Mouse (Mus musculus) myocyte (in vitro differentiated cells): ENCODE data around the gene Gm17660.

Experiments
- CEBPB ChIP-seq: IDR thresholded peaks from 2 replicates; pipeline ENCODE4 v1.6.1; 2011; ENCODE audit warnings: mild to moderate bottlenecking, moderate library complexity; ENCODE audit not compliant: poor library complexity, insufficient read depth, severe bottlenecking
- MAX ChIP-seq: IDR thresholded peaks from one replicate; pipeline ENCODE4 v1.6.1; 2011; ENCODE audit warnings: low read depth, mild to moderate bottlenecking, control low read depth
- MYOD1 ChIP-seq, 3 experiments: IDR thresholded peaks; one replicate each; pipeline ENCODE4 v1.6.1; 2011; ENCODE audit warnings: control low read depth in 2 of 3, low read depth in 2 of 3, mild to moderate bottlenecking in 2 of 3, moderate library complexity in 1 of 3; ENCODE audit not compliant: insufficient read length in 2 of 3, control insufficient read depth in 1 of 3
- MYOG ChIP-seq, 3 experiments: IDR thresholded peaks; one replicate each; pipeline ENCODE4 v1.6.1; 2011; ENCODE audit warnings: control low read depth in 2 of 3, low read depth in 2 of 3, mild to moderate bottlenecking in 2 of 3; ENCODE audit not compliant: insufficient read length in 2 of 3, control insufficient read depth in 1 of 3, insufficient read depth in 1 of 3
- POLR2A ChIP-seq: IDR thresholded peaks from one replicate; pipeline ENCODE4 v1.6.1; 2011; ENCODE audit warnings: low read depth, mild to moderate bottlenecking, control low read depth, moderate library complexity; ENCODE audit not compliant: insufficient read length
- POLR2AphosphoS2 ChIP-seq: IDR thresholded peaks from one replicate; pipeline ENCODE4 v1.6.1; 2011; ENCODE audit warnings: low read depth, control low read depth; ENCODE audit not compliant: insufficient read length
- TCF12 ChIP-seq: IDR thresholded peaks from one replicate; pipeline ENCODE4 v1.6.1; 2011; ENCODE audit warnings: mild to moderate bottlenecking, control low read depth; ENCODE audit not compliant: poor library complexity, insufficient read depth, severe bottlenecking
- USF1 ChIP-seq: IDR thresholded peaks from one replicate; pipeline ENCODE4 v1.6.1; 2011; ENCODE audit warnings: low read depth, mild to moderate bottlenecking, control low read depth, moderate library complexity

- TF ChIP-seq POLR2A: no peak
- no peak for TF ChIP-seq MYOD1 (IDR thresholded peaks at IDR 0.05; ENCODE audit: control insufficient read depth in 1 of 3, insufficient read length in 2 of 3, low read depth in 2 of 3)
- no peak for TF ChIP-seq POLR2AphosphoS2
- TF ChIP-seq USF1: no peak
- no peak for TF ChIP-seq MYOG (IDR thresholded peaks at IDR 0.05; ENCODE audit: control insufficient read depth in 1 of 3, insufficient read depth in 1 of 3, insufficient read length in 2 of 3, low read depth in 2 of 3)
- no peak for TF ChIP-seq TCF12
- no peak for TF ChIP-seq MAX
- no peak for TF ChIP-seq CEBPB
Observed at GRCm38 (mm10) chr5:104101678-104102531, 24.5 kb upstream of the Gm17660 start.
